Mouse (Mus musculus) MEL (cell line): Measurements from ENCODE around the gene Fbxl19. TPM values are rescaled to one million over a fixed set of nuclear protein-coding genes. Genes with fewer than 3 reads are reported as not detected.

Experiments
- DNase-seq: peaks from one replicate; pipeline ENCODE4 v3.0.0; 2011; ENCODE audit warnings: low read depth, low spot score
- H3K27ac ChIP-seq: 2 replicates; pipeline ENCODE4 v1.5.1; 2012; ENCODE audit warnings: low read depth, mild to moderate bottlenecking, control low read depth, low read length, moderate library complexity; ENCODE audit not compliant: control insufficient read depth
- H3K27me3 ChIP-seq, 2 experiments: fragments of 150-350 bp in 1 of 2; sonication (generic) in 1 of 2; 2 replicates each; pipeline ENCODE4 v1.6.1; 2012; ENCODE audit warnings: low read length in 2 of 2, mild to moderate bottlenecking in 2 of 2, improper control_type of control experiment in 1 of 2, moderate library complexity in 1 of 2; ENCODE audit not compliant: insufficient read depth in 2 of 2, control insufficient read depth in 1 of 2
- H3K36me3 ChIP-seq, 2 experiments: 2 replicates each; pipeline ENCODE4 v1.6.1; 2012 to 2014; ENCODE audit warnings: low read length in 2 of 2, improper control_type of control experiment in 1 of 2, inconsistent platforms in 1 of 2, mild to moderate bottlenecking in 1 of 2; ENCODE audit not compliant: insufficient read depth in 2 of 2, control insufficient read depth in 1 of 2
- H3K4me1 ChIP-seq, 2 experiments: fragments of 150-350 bp in 1 of 2; sonication (generic) in 1 of 2; 2 replicates each; pipeline ENCODE4 v1.6.1; 2012; ENCODE audit warnings: low read length in 2 of 2, improper control_type of control experiment in 1 of 2, mild to moderate bottlenecking in 1 of 2; ENCODE audit not compliant: insufficient read depth in 2 of 2, control insufficient read depth in 1 of 2
- H3K4me3 ChIP-seq, 2 experiments: fragments of 150-350 bp in 1 of 2; sonication (generic) in 1 of 2; 2 replicates each; pipeline ENCODE4 v1.5.1; 2012; ENCODE audit warnings: low read depth in 2 of 2, low read length in 2 of 2, mild to moderate bottlenecking in 2 of 2, moderate library complexity in 2 of 2, control low read depth in 1 of 2, improper control_type of control experiment in 1 of 2; ENCODE audit not compliant: control insufficient read depth in 1 of 2, insufficient read depth in 1 of 2
- H3K79me2 ChIP-seq: 2 replicates; pipeline ENCODE4 v1.6.1; 2012; ENCODE audit warnings: mild to moderate bottlenecking, low read length, moderate library complexity; ENCODE audit not compliant: control insufficient read depth, poor library complexity, insufficient read depth
- H3K9ac ChIP-seq: 2 replicates; pipeline ENCODE4 v1.6.1; 2012; ENCODE audit warnings: low read depth, mild to moderate bottlenecking, control low read depth, low read length, moderate library complexity; ENCODE audit not compliant: control insufficient read depth, poor library complexity, severe bottlenecking
- H3K9me3 ChIP-seq: fragments of 150-350 bp; sonication (generic); replicated peaks from 2 replicates; pipeline ENCODE4 v1.6.1; 2012; ENCODE audit warnings: mild to moderate bottlenecking, low read length, improper control_type of control experiment, moderate library complexity; ENCODE audit not compliant: insufficient read depth
- CHD2 ChIP-seq: IDR thresholded peaks from 2 replicates; pipeline ENCODE4 v1.6.1; 2011; ENCODE audit warnings: low read length, improper control_type of control experiment
- CTCF ChIP-seq, 3 experiments: IDR thresholded peaks in 2 of 3; conservative IDR thresholded peaks in 1 of 3; 2 replicates each; pipeline ENCODE4 v1.5.1; 2011 to 2012; ENCODE audit warnings: low read length in 3 of 3, low read depth in 2 of 3, mild to moderate bottlenecking in 2 of 3, improper control_type of control experiment in 1 of 3, inconsistent platforms in 1 of 3, mixed read lengths in 1 of 3, moderate library complexity in 1 of 3; ENCODE audit not compliant: control insufficient read depth in 1 of 3, insufficient read depth in 1 of 3, poor library complexity in 1 of 3, severe bottlenecking in 1 of 3
- E2F4 ChIP-seq: IDR thresholded peaks from 2 replicates; pipeline ENCODE4 v1.6.1; 2011; ENCODE audit warnings: low read depth, low read length, improper control_type of control experiment, borderline replicate concordance
- ELF1 ChIP-seq: IDR thresholded peaks from 2 replicates; pipeline ENCODE4 v1.6.1; 2014; ENCODE audit warnings: low read depth, mild to moderate bottlenecking, inconsistent platforms, low read length, improper control_type of control experiment, moderate library complexity
- ETS1 ChIP-seq: IDR thresholded peaks from 2 replicates; pipeline ENCODE4 v1.6.1; 2012; ENCODE audit warnings: low read depth, mild to moderate bottlenecking, inconsistent platforms, low read length, improper control_type of control experiment, moderate library complexity
- GABPA ChIP-seq: IDR thresholded peaks from 2 replicates; pipeline ENCODE4 v1.6.1; 2012; ENCODE audit warnings: low read depth, mild to moderate bottlenecking, inconsistent platforms, low read length, improper control_type of control experiment, moderate library complexity
- GATA1 ChIP-seq: IDR thresholded peaks from 2 replicates; pipeline ENCODE4 v1.6.1; 2011; ENCODE audit warnings: low read depth, low read length, improper control_type of control experiment
- HCFC1 ChIP-seq: IDR thresholded peaks from 2 replicates; pipeline ENCODE4 v1.6.1; 2012; ENCODE audit warnings: low read depth, mild to moderate bottlenecking, inconsistent platforms, low read length, improper control_type of control experiment, moderate library complexity
- JUND ChIP-seq: IDR thresholded peaks from 2 replicates; pipeline ENCODE4 v1.6.1; 2011; ENCODE audit warnings: low read depth, mild to moderate bottlenecking, improper control_type of control experiment, low read length
- KAT2A ChIP-seq: conservative IDR thresholded peaks from 2 replicates; pipeline ENCODE4 v1.6.1; 2012; ENCODE audit warnings: low read depth, low read length, improper control_type of control experiment, inconsistent platforms
- MAFK ChIP-seq: IDR thresholded peaks from 2 replicates; pipeline ENCODE4 v1.6.1; 2011; ENCODE audit warnings: low read depth, mild to moderate bottlenecking, low read length, improper control_type of control experiment, borderline replicate concordance
- MAX ChIP-seq: IDR thresholded peaks from 2 replicates; pipeline ENCODE4 v1.6.1; 2011; ENCODE audit warnings: low read length, improper control_type of control experiment
- MAZ ChIP-seq: IDR thresholded peaks from 2 replicates; pipeline ENCODE4 v1.6.1; 2012; ENCODE audit warnings: low read depth, mild to moderate bottlenecking, inconsistent platforms, low read length, improper control_type of control experiment
- MYC ChIP-seq: IDR thresholded peaks from 2 replicates; pipeline ENCODE4 v1.6.1; 2011; ENCODE audit warnings: low read depth, mild to moderate bottlenecking, low read length, improper control_type of control experiment, moderate library complexity
- NELFE ChIP-seq: IDR thresholded peaks from 2 replicates; pipeline ENCODE4 v1.6.1; 2011; ENCODE audit warnings: low read depth, low read length, improper control_type of control experiment
- NRF1 ChIP-seq: IDR thresholded peaks from 2 replicates; pipeline ENCODE4 v1.6.1; 2014; ENCODE audit warnings: low read depth, mild to moderate bottlenecking, inconsistent platforms, low read length, improper control_type of control experiment, moderate library complexity; ENCODE audit not compliant: poor library complexity, insufficient read depth, severe bottlenecking
- POLR2A ChIP-seq, 2 experiments: IDR thresholded peaks; 2 replicates each; pipeline ENCODE4 v1.6.1; 2011 to 2012; ENCODE audit warnings: low read length in 2 of 2, mild to moderate bottlenecking in 2 of 2, control low read depth in 1 of 2, improper control_type of control experiment in 1 of 2, low read depth in 1 of 2, moderate library complexity in 1 of 2; ENCODE audit not compliant: control insufficient read depth in 1 of 2, insufficient read depth in 1 of 2, poor library complexity in 1 of 2
- POLR2AphosphoS2 ChIP-seq: IDR thresholded peaks from 2 replicates; pipeline ENCODE4 v1.6.1; 2011; ENCODE audit warnings: low read length, improper control_type of control experiment
- RAD21 ChIP-seq: IDR thresholded peaks from 2 replicates; pipeline ENCODE4 v1.6.1; 2011; ENCODE audit warnings: mild to moderate bottlenecking, low read depth, low read length, improper control_type of control experiment
- RCOR1 ChIP-seq: IDR thresholded peaks from 2 replicates; pipeline ENCODE4 v1.6.1; 2012; ENCODE audit warnings: low read depth, mild to moderate bottlenecking, inconsistent platforms, low read length, improper control_type of control experiment
- SIN3A ChIP-seq: IDR thresholded peaks from 2 replicates; pipeline ENCODE4 v1.6.1; 2012; ENCODE audit warnings: low read length, improper control_type of control experiment, inconsistent platforms
- SMC3 ChIP-seq: IDR thresholded peaks from 2 replicates; pipeline ENCODE4 v1.6.1; 2011; ENCODE audit warnings: low read depth, low read length, improper control_type of control experiment
- TAL1 ChIP-seq: IDR thresholded peaks from 2 replicates; pipeline ENCODE4 v1.6.1; 2012; ENCODE audit warnings: mild to moderate bottlenecking, inconsistent platforms, low read length, moderate library complexity, mixed read lengths
- TBP ChIP-seq: IDR thresholded peaks from 2 replicates; pipeline ENCODE4 v1.8.0; 2011; ENCODE audit warnings: low read depth, low read length, improper control_type of control experiment
- TCF12 ChIP-seq: IDR thresholded peaks from 2 replicates; pipeline ENCODE4 v1.6.1; 2014; ENCODE audit warnings: low read depth, mild to moderate bottlenecking, inconsistent platforms, low read length, improper control_type of control experiment, moderate library complexity
- UBTF ChIP-seq: IDR thresholded peaks from 2 replicates; pipeline ENCODE4 v1.6.1; 2012; ENCODE audit warnings: low read depth, mild to moderate bottlenecking, inconsistent platforms, low read length, improper control_type of control experiment, moderate library complexity, borderline replicate concordance; ENCODE audit not compliant: insufficient read depth
- USF1 ChIP-seq: IDR thresholded peaks from 2 replicates; pipeline ENCODE4 v1.6.1; 2014; ENCODE audit warnings: low read depth, mild to moderate bottlenecking, inconsistent platforms, low read length, improper control_type of control experiment, moderate library complexity
- USF2 ChIP-seq, 2 experiments: IDR thresholded peaks; 2 replicates each; pipeline ENCODE4 v1.6.1; 2011 to 2012; ENCODE audit warnings: improper control_type of control experiment in 2 of 2, low read length in 2 of 2, borderline replicate concordance in 1 of 2, inconsistent platforms in 1 of 2, low read depth in 1 of 2, mild to moderate bottlenecking in 1 of 2; ENCODE audit not compliant: insufficient read depth in 1 of 2
- ZMIZ1 ChIP-seq: IDR thresholded peaks from 2 replicates; pipeline ENCODE4 v1.6.1; 2012; ENCODE audit warnings: low read depth, mild to moderate bottlenecking, inconsistent platforms, low read length, improper control_type of control experiment, moderate library complexity
- polyA plus RNA-seq, 2 experiments: library from polyadenylated mRNA; stranded (reverse) in 1 of 2; unstranded in 1 of 2; fragments of >175 nt in 1 of 2; fragments of >200 nt in 1 of 2; gene quantifications; 2 replicates each; pipeline versions ENCODE4 v1.2.1 to v1.2.4; 2012; ENCODE audit warnings: low replicate concordance in 2 of 2, low read depth in 1 of 2; ENCODE audit not compliant: insufficient read length in 2 of 2, insufficient read depth in 1 of 2, missing spikeins in 1 of 2
- total RNA-seq: library from RNA; depleted of rRNA; stranded (reverse); fragments of 300-350 nt; gene quantifications from 2 replicates; pipeline ENCODE4 v1.2.3, GENCODE M21; 2012

The Fbxl19 gene
- total and polyA plus RNA-seq, 3 experiments = 46.7 to 58.3 TPM; not detected in 1

DNA sequence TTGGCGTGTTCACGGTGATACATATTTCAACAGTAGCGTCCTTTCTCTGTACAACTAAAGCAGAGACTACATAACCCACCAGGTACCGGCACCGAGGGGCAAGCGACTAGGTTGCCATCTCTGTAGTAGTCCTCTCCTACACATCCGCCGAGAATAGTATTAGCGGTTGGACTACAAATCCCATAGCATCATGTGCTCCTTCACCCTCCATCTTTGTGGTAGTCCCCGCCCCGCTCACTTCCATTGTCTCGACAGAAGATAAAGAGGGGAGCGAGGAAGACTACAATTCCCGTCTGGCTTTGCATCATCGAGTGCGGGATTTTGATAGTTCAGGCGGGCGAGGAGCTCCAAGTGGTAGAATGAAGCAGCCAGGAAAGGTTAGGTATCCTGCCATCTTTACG, 908 bp downstream of the Fbxl19 start:
- Histone ChIP-seq H3K4me3 (peak overlapping the region; percentile 70 to 72), H3K4me1 (peaks cover 0 to 8% of the 10 kb centered on the region in 2 experiments; a peak in 1 of 4 replicates), H3K79me2 (peaks cover 2% of the 10 kb centered on the region; the same call in 1 of the 2 replicates), H3K27ac (peak overlapping the region; percentile 72), H3K36me3 (peaks cover 0 to 6% of the 10 kb centered on the region in 2 experiments; a peak in 2 of 4 replicates), H3K9me3 (no peaks in the 10 kb centered on the region), H3K9ac (peak overlapping the region; percentile 72), H3K27me3 (no peaks in the 10 kb centered on the region)
- TF ChIP-seq KAT2A (peak; percentile 85), MAFK (no peak), NRF1 (peak; percentile 18; the same call in 1 of the 2 replicates), HCFC1 (peak; percentile 92), CHD2 (peak; percentile 70), MYC (peak; percentile 83), MAX (0 out of 2 replicates have a peak, but pooled peaks have one; percentile 29), ELF1 (peak; percentile 44), RCOR1 (peak; percentile 26; the same call in 1 of the 2 replicates), CTCF (IDR thresholded peaks at IDR 0.05 in 2 of 3, conservative IDR thresholded peaks at IDR 0.05 in 1 of 3; ENCODE audit: control insufficient read depth in 1 of 3, insufficient read depth in 1 of 3, low read depth in 2 of 3, low read length in 3 of 3, poor library complexity in 1 of 3, severe bottlenecking in 1 of 3) (no peak), POLR2A (IDR thresholded peaks at IDR 0.05; ENCODE audit: control insufficient read depth in 1 of 2, insufficient read depth in 1 of 2, low read depth in 1 of 2, low read length in 2 of 2, poor library complexity in 1 of 2) (peak; percentile 57 to 72; a peak in 3 of 4 replicates), USF2 (IDR thresholded peaks at IDR 0.05; ENCODE audit: borderline replicate concordance in 1 of 2, insufficient read depth in 1 of 2, low read depth in 1 of 2, low read length in 2 of 2) (no peak), SMC3 (no peak), TCF12 (0 out of 2 replicates have a peak, but pooled peaks have one; percentile 21), TAL1 (no peak), ZMIZ1 (peak; percentile 46; the same call in 1 of the 2 replicates), GATA1 (peak; percentile 59; the same call in 1 of the 2 replicates), GABPA (no peak), MAZ (peak; percentile 39; the same call in 1 of the 2 replicates), E2F4 (0 out of 2 replicates have a peak, but pooled peaks have one; percentile 44), JUND (no peak), RAD21 (no peak), UBTF (no peak), USF1 (peak; percentile 80), NELFE (peak; percentile 62), TBP (peak; percentile 59; the same call in 1 of the 2 replicates), SIN3A (peak; percentile 84), POLR2AphosphoS2 (peak; percentile 51; the same call in 1 of the 2 replicates), ETS1 (no peak; the same call in 1 of the 2 replicates)
- DNase-seq = peak; percentile 98
